Mouse (Mus musculus): Measurements from ENCODE around the gene Fndc3a. TPM values are rescaled to one million over a fixed set of nuclear protein-coding genes. Genes with fewer than 3 reads are reported as not detected.

Gene Fndc3a
- polyA plus RNA-seq, 1 experiment from 2014 or later, result 31.0 TPM

Other genes starting within 250 kb of the Fndc3a start
- gene Gm9195, start 218.2 kb downstream of the Fndc3a start, polyA plus RNA-seq (2014; fragmentation: Nextera tagmentation; extraction: Ambion mirVana), result not detected in 2 replicates

All from limb, embryonic 11.5 days (tissue).